Mouse (Mus musculus): ENCODE data around the gene Ldhd. TPM values are rescaled to one million over a fixed set of nuclear protein-coding genes. Genes with fewer than 3 reads are reported as not detected.

The Ldhd gene
- polyA plus RNA-seq (2015; fragmentation: Nextera tagmentation; extraction: Ambion mirVana): 1.1 and 1.4 TPM in 2 replicates

GRCm38 (mm10) chr8:111630105-111630521 is at the start of gene Ldhd:
Gene Ldhd, minus strand, starts transcription at chr8:111630374.

GRCm38 (mm10) chr8:111643264-111644141 is 13.3 kb upstream of the Ldhd start, which contains the start of gene Zfp1:
Gene Zfp1, plus strand, starts transcription at chr8:111643401.

Other genes with a start within 250 kb of the Ldhd start
- 18.1 and 21.5 TPM in 2 replicates for gene Fa2h, start 236.6 kb downstream of the Ldhd start, polyA plus RNA-seq (2015; fragmentation: Nextera tagmentation; extraction: Ambion mirVana)
- gene Wdr59, start 108.3 kb downstream of the Ldhd start, polyA plus RNA-seq (2015; fragmentation: Nextera tagmentation; extraction: Ambion mirVana): 2.2 and 2.5 TPM in 2 replicates
- gene Znrf1, start 94.3 kb downstream of the Ldhd start, polyA plus RNA-seq (2015; fragmentation: Nextera tagmentation; extraction: Ambion mirVana): 28.9 and 30.0 TPM in 2 replicates
- gene Zfp1, start 13.0 kb upstream of the Ldhd start, polyA plus RNA-seq (2015; fragmentation: Nextera tagmentation; extraction: Ambion mirVana): 8.3 and 9.2 TPM in 2 replicates
- gene Ctrb1, start 60.6 kb upstream of the Ldhd start, polyA plus RNA-seq (2015; fragmentation: Nextera tagmentation; extraction: Ambion mirVana): not detected in 2 replicates
- gene Bcar1, start 113.4 kb upstream of the Ldhd start, polyA plus RNA-seq (2015; fragmentation: Nextera tagmentation; extraction: Ambion mirVana): 28.3 and 28.6 TPM in 2 replicates
- gene Cfdp1, start 223.9 kb upstream of the Ldhd start, polyA plus RNA-seq (2015; fragmentation: Nextera tagmentation; extraction: Ambion mirVana): 90.4 and 109 TPM in 2 replicates
- gene Tmem170, start 246.4 kb upstream of the Ldhd start, polyA plus RNA-seq (2015; fragmentation: Nextera tagmentation; extraction: Ambion mirVana): 6.9 and 8.2 TPM in 2 replicates